Mouse (Mus musculus): ENCODE measurements around the gene Gm14325. TPM values are rescaled to one million over a fixed set of nuclear protein-coding genes. Genes with fewer than 3 reads are reported as not detected.
"Not testable (repeated sequence)": the region's sequence is repeated elsewhere in the genome, so short reads cannot be mapped to it uniquely, and the experiment has no call there.

Gm14325 gene
- total and polyA plus RNA-seq, 3 experiments: 16.3 to 79.1 (median 27.4) TPM

DNA sequence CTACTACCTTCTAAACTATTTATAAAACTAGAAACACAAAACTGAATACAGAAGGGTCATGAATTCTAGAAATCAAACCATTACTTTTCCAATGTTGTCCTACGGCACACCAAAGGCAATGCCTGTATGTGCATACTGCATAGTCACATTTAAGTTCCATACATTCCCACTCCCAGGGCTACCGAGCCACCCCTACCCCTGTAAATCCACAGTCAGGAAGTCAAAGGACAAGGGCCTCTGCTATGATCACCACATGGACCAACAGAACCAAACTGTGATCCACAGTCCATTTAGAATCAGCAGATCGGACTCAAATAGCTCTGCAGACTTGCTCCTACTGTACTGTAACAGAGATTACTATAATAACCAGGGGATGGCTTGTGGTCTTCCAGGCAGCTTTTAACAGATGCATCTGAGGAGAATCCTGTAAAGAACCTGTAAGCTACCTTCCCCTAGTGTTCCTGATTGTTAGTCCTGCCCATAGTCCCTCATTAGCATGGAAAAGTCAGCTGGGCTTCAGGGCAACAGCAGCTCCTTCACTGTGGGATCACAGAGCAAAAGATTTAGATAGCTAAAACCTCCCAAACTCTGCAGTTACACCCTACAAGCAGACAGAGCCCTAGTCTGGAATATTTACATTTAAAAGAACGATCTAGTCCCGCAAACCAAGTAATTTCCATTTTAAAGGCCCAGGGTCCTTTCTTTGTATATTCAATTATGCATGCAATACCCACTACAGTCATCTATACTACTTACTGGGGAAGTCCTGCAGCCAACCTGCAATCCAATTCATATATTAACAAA is 4.2 kb downstream of the Gm14325 start:
- H3K27me3 ChIP-seq (replicated peaks); H3K4me2 ChIP-seq (ENCODE audit: insufficient read depth, low read depth, poor library complexity, severe bottlenecking); H3K9me3 ChIP-seq (replicated peaks; ENCODE audit: low read length); DNase-seq (ENCODE audit: extremely low read depth); H3K4me1 ChIP-seq (ENCODE audit: control insufficient read depth in 1 of 2, insufficient read depth in 2 of 2); H3K4me3 ChIP-seq (replicated peaks in 1 of 3; ENCODE audit: low read depth in 2 of 3, low read length in 2 of 3, poor library complexity in 1 of 3); H3K36me3 ChIP-seq (replicated peaks in 1 of 2; ENCODE audit: control insufficient read depth in 1 of 2, insufficient read depth in 1 of 2, low read length in 1 of 2); in situ Hi-C loops (cut with MboI; ENCODE audit: low pct_ligation_motif_present, low pct_unique_long_range_greater_than_20kb, low sequenced_read_pairs); H3K9ac ChIP-seq (ENCODE audit: insufficient read depth, low read depth); dilution Hi-C loops (cut with MboI; ENCODE audit: extremely low pct_ligation_motif_present, extremely low pct_unique_long_range_greater_than_20kb, low sequenced_read_pairs); H3K27ac ChIP-seq (ENCODE audit: insufficient read depth, low read depth): not testable (repeated sequence)
- peaks cover 19% of the 10 kb centered on the region for H3K79me2 ChIP-seq (replicated peaks; ENCODE audit: control insufficient read depth, extremely low read depth, insufficient read depth, poor library complexity, severe bottlenecking)

DNA sequence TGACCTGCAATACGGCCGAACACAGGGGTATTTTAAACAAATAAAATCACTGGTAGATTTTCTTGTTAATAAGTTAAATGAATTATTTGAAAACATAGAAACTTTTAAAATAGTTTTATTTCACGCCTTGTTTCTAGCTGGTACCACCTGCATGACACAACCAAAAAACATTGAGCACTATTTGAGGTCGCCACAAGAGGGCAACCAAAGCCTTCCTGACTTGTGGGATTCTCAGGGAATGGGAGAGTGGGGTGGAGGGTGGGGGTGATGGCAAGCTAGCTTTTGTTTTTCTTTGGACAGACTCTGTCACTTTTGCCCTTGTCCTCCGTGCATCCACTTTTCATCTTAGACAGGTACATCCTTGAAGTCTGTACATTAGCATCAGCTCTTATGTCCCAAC is 18.2 kb downstream of the Gm14325 start:
- in situ Hi-C loops (cut with MboI; ENCODE audit: low pct_ligation_motif_present, low pct_unique_long_range_greater_than_20kb, low sequenced_read_pairs); dilution Hi-C loops (cut with MboI; ENCODE audit: extremely low pct_ligation_motif_present, extremely low pct_unique_long_range_greater_than_20kb, low sequenced_read_pairs); H3K27me3 ChIP-seq (replicated peaks); H3K9ac ChIP-seq (ENCODE audit: insufficient read depth, low read depth); DNase-seq (ENCODE audit: extremely low read depth); H3K4me1 ChIP-seq (ENCODE audit: control insufficient read depth in 1 of 2, insufficient read depth in 2 of 2); H3K27ac ChIP-seq (ENCODE audit: insufficient read depth, low read depth); H3K79me2 ChIP-seq (replicated peaks; ENCODE audit: control insufficient read depth, extremely low read depth, insufficient read depth, poor library complexity, severe bottlenecking); H3K36me3 ChIP-seq (replicated peaks in 1 of 2; ENCODE audit: control insufficient read depth in 1 of 2, insufficient read depth in 1 of 2, low read length in 1 of 2); H3K4me3 ChIP-seq (replicated peaks in 1 of 3; ENCODE audit: low read depth in 2 of 3, low read length in 2 of 3, poor library complexity in 1 of 3); H3K9me3 ChIP-seq (replicated peaks; ENCODE audit: low read length); H3K4me2 ChIP-seq (ENCODE audit: insufficient read depth, low read depth, poor library complexity, severe bottlenecking): not testable (repeated sequence)

GRCm38 (mm10) chr2:177806170-177806569 is 34.0 kb downstream of the Gm14325 start:
- DNase-seq (ENCODE audit: extremely low read depth); H3K9me3 ChIP-seq (replicated peaks; ENCODE audit: low read length); in situ Hi-C loops (cut with MboI; ENCODE audit: low pct_ligation_motif_present, low pct_unique_long_range_greater_than_20kb, low sequenced_read_pairs); H3K27ac ChIP-seq (ENCODE audit: insufficient read depth, low read depth); H3K4me1 ChIP-seq (ENCODE audit: control insufficient read depth in 1 of 2, insufficient read depth in 2 of 2); H3K36me3 ChIP-seq (replicated peaks in 1 of 2; ENCODE audit: control insufficient read depth in 1 of 2, insufficient read depth in 1 of 2, low read length in 1 of 2); H3K4me3 ChIP-seq (replicated peaks in 1 of 3; ENCODE audit: low read depth in 2 of 3, low read length in 2 of 3, poor library complexity in 1 of 3); H3K4me2 ChIP-seq (ENCODE audit: insufficient read depth, low read depth, poor library complexity, severe bottlenecking); H3K79me2 ChIP-seq (replicated peaks; ENCODE audit: control insufficient read depth, extremely low read depth, insufficient read depth, poor library complexity, severe bottlenecking); dilution Hi-C loops (cut with MboI; ENCODE audit: extremely low pct_ligation_motif_present, extremely low pct_unique_long_range_greater_than_20kb, low sequenced_read_pairs); H3K9ac ChIP-seq (ENCODE audit: insufficient read depth, low read depth); H3K27me3 ChIP-seq (replicated peaks): not testable (repeated sequence)

- H3K27ac ChIP-seq (ENCODE audit: insufficient read depth, low read depth); DNase-seq (ENCODE audit: extremely low read depth); H3K9ac ChIP-seq (ENCODE audit: insufficient read depth, low read depth); H3K9me3 ChIP-seq (replicated peaks; ENCODE audit: low read length); H3K79me2 ChIP-seq (replicated peaks; ENCODE audit: control insufficient read depth, extremely low read depth, insufficient read depth, poor library complexity, severe bottlenecking); in situ Hi-C loops (cut with MboI; ENCODE audit: low pct_ligation_motif_present, low pct_unique_long_range_greater_than_20kb, low sequenced_read_pairs); H3K4me3 ChIP-seq (replicated peaks in 1 of 3; ENCODE audit: low read depth in 2 of 3, low read length in 2 of 3, poor library complexity in 1 of 3); H3K4me1 ChIP-seq (ENCODE audit: control insufficient read depth in 1 of 2, insufficient read depth in 2 of 2); H3K36me3 ChIP-seq (replicated peaks in 1 of 2; ENCODE audit: control insufficient read depth in 1 of 2, insufficient read depth in 1 of 2, low read length in 1 of 2); H3K27me3 ChIP-seq (replicated peaks); dilution Hi-C loops (cut with MboI; ENCODE audit: extremely low pct_ligation_motif_present, extremely low pct_unique_long_range_greater_than_20kb, low sequenced_read_pairs); H3K4me2 ChIP-seq (ENCODE audit: insufficient read depth, low read depth, poor library complexity, severe bottlenecking): not testable (repeated sequence)
Measured at GRCm38 (mm10) chr2:177787351-177787750, 52.8 kb downstream of the Gm14325 start.

Other genes with a start within 250 kb of the Gm14325 start
- gene Gm14322, start 81.0 kb downstream of the Gm14325 start, total RNA-seq (2012; rRNA removed): 14.8 and 17.5 TPM in 2 replicates
- gene Gm14322, start 81.0 kb downstream of the Gm14325 start, total RNA-seq (2014; rRNA removed): 19.7 and 30.3 TPM in 2 replicates
- 6.8 and 9.5 TPM in 2 replicates for gene Gm14322, start 81.0 kb downstream of the Gm14325 start, polyA plus RNA-seq (2012; ENCODE audit: insufficient read length, low read depth)
- 0.85 and 1.7 TPM in 2 replicates for gene Gm14327, start 56.8 kb upstream of the Gm14325 start, total RNA-seq (2012; rRNA removed)
- 1.3 and 5.8 TPM in 2 replicates for gene Gm14327, start 56.8 kb upstream of the Gm14325 start, total RNA-seq (2014; rRNA removed)
- 0.74 and 1.1 TPM in 2 replicates for gene Gm14327, start 56.8 kb upstream of the Gm14325 start, polyA plus RNA-seq (2012; ENCODE audit: insufficient read length, low read depth)
- 4.0 and 4.1 TPM in 2 replicates for gene Zfp972, start 85.3 kb upstream of the Gm14325 start, total RNA-seq (2012; rRNA removed)
- 3.3 and 3.5 TPM in 2 replicates for gene Zfp972, start 85.3 kb upstream of the Gm14325 start, total RNA-seq (2014; rRNA removed)
- 3.0 and 11.8 TPM in 2 replicates for gene Zfp972, start 85.3 kb upstream of the Gm14325 start, polyA plus RNA-seq (2012; ENCODE audit: insufficient read length, low read depth)
- 11.3 and 14.9 TPM in 2 replicates for gene Gm14326, start 117.0 kb upstream of the Gm14325 start, total RNA-seq (2012; rRNA removed)
- gene Gm14326, start 117.0 kb upstream of the Gm14325 start, total RNA-seq (2014; rRNA removed): 25.9 and 29.6 TPM in 2 replicates
- gene Gm14326, start 117.0 kb upstream of the Gm14325 start, polyA plus RNA-seq (2012; ENCODE audit: insufficient read length, low read depth): 11.8 and 19.0 TPM in 2 replicates
- gene Zfp971, start 182.9 kb upstream of the Gm14325 start, total RNA-seq (2012; rRNA removed): 8.2 and 9.6 TPM in 2 replicates
- 13.5 and 17.7 TPM in 2 replicates for gene Zfp971, start 182.9 kb upstream of the Gm14325 start, total RNA-seq (2014; rRNA removed)
- 4.3 and 5.9 TPM in 2 replicates for gene Zfp971, start 182.9 kb upstream of the Gm14325 start, polyA plus RNA-seq (2012; ENCODE audit: insufficient read length, low read depth)
- 5.5 and 5.6 TPM in 2 replicates for gene Zfp931, start 238.1 kb upstream of the Gm14325 start, total RNA-seq (2012; rRNA removed)
- gene Zfp931, start 238.1 kb upstream of the Gm14325 start, total RNA-seq (2014; rRNA removed): 14.0 and 17.7 TPM in 2 replicates
- gene Zfp931, start 238.1 kb upstream of the Gm14325 start, polyA plus RNA-seq (2012; ENCODE audit: insufficient read length, low read depth): 3.2 and 4.0 TPM in 2 replicates

Measured in CH12.LX (cell line).